Mouse (Mus musculus) CH12.LX (cell line): Measurements from ENCODE around the gene Olfr288. TPM values are rescaled to one million over a fixed set of nuclear protein-coding genes. Genes with fewer than 3 reads are reported as not detected.

Source experiments
- DNase-seq: peaks from one replicate; pipeline ENCODE4 v3.0.0-alpha.2; 2013; ENCODE audit errors: extremely low read depth
- H3K27ac ChIP-seq: 2 replicates; pipeline ENCODE4 v1.5.1; 2012; ENCODE audit warnings: low read depth, mild to moderate bottlenecking, control low read depth, moderate library complexity; ENCODE audit not compliant: insufficient read depth
- H3K27me3 ChIP-seq: replicated peaks from 2 replicates; pipeline ENCODE3; 2012; ENCODE audit warnings: inconsistent platforms
- H3K36me3 ChIP-seq, 2 experiments: replicated peaks in 1 of 2; 2 replicates each; pipeline versions ENCODE3 to v1.6.1; 2012; ENCODE audit warnings: inconsistent platforms in 1 of 2, low read length in 1 of 2, mild to moderate bottlenecking in 1 of 2, mixed read lengths in 1 of 2, moderate library complexity in 1 of 2; ENCODE audit not compliant: control insufficient read depth in 1 of 2, insufficient read depth in 1 of 2
- H3K4me1 ChIP-seq, 2 experiments: 2 replicates each; pipeline ENCODE4 v1.6.1; 2012; ENCODE audit warnings: inconsistent platforms in 1 of 2, moderate library complexity in 1 of 2; ENCODE audit not compliant: insufficient read depth in 2 of 2, control insufficient read depth in 1 of 2
- H3K4me2 ChIP-seq: 2 replicates; pipeline ENCODE4 v1.6.1; 2012; ENCODE audit warnings: low read depth, mild to moderate bottlenecking, control low read depth; ENCODE audit not compliant: poor library complexity, insufficient read depth, severe bottlenecking
- H3K4me3 ChIP-seq, 3 experiments: fragments of 150-350 bp in 1 of 3; sonication (generic) in 1 of 3; replicated peaks in 1 of 3; 2 replicates each; pipeline versions ENCODE3 to v1.5.1; 2011 to 2012; ENCODE audit warnings: low read depth in 2 of 3, low read length in 2 of 3, mild to moderate bottlenecking in 2 of 3, moderate library complexity in 2 of 3, control low read depth in 1 of 3, improper control_type of control experiment in 1 of 3, inconsistent platforms in 1 of 3, mixed read lengths in 1 of 3; ENCODE audit not compliant: poor library complexity in 1 of 3
- H3K79me2 ChIP-seq: replicated peaks from 2 replicates; pipeline ENCODE4 v1.6.1; 2012; ENCODE audit warnings: mild to moderate bottlenecking, moderate library complexity; ENCODE audit not compliant: control insufficient read depth, poor library complexity, insufficient read depth, severe bottlenecking; ENCODE audit errors: extremely low read depth
- H3K9ac ChIP-seq: 2 replicates; pipeline ENCODE4 v1.6.1; 2012; ENCODE audit warnings: low read depth, mild to moderate bottlenecking, control low read depth, moderate library complexity; ENCODE audit not compliant: insufficient read depth
- H3K9me3 ChIP-seq: replicated peaks from 2 replicates; pipeline ENCODE3; 2012; ENCODE audit warnings: low read length, inconsistent platforms, mixed read lengths
- CHD1 ChIP-seq: IDR thresholded peaks from 2 replicates; pipeline ENCODE4 v1.6.1; 2012; ENCODE audit warnings: low read depth, low read length, improper control_type of control experiment, inconsistent platforms
- CTCF ChIP-seq, 2 experiments: IDR thresholded peaks in 1 of 2; conservative IDR thresholded peaks in 1 of 2; 2 replicates each; pipeline ENCODE4 v1.5.1; 2011 to 2012; ENCODE audit warnings: low read depth in 2 of 2, low read length in 2 of 2, improper control_type of control experiment in 1 of 2, inconsistent platforms in 1 of 2, mild to moderate bottlenecking in 1 of 2, moderate library complexity in 1 of 2
- E2F4 ChIP-seq: IDR thresholded peaks from 2 replicates; pipeline ENCODE4 v1.6.1; 2011; ENCODE audit warnings: low read depth, low read length, improper control_type of control experiment; ENCODE audit not compliant: insufficient replicate concordance
- ELF1 ChIP-seq: IDR thresholded peaks from 2 replicates; pipeline ENCODE4 v1.6.1; 2014; ENCODE audit warnings: low read depth, mild to moderate bottlenecking, inconsistent platforms, low read length, improper control_type of control experiment
- EP300 ChIP-seq: IDR thresholded peaks from 2 replicates; pipeline ENCODE4 v1.6.1; 2011; ENCODE audit warnings: low read length, improper control_type of control experiment
- ETS1 ChIP-seq: conservative IDR thresholded peaks from 2 replicates; pipeline ENCODE4 v1.6.1; 2012; ENCODE audit warnings: low read depth, mild to moderate bottlenecking, inconsistent platforms, low read length, improper control_type of control experiment, moderate library complexity
- HCFC1 ChIP-seq: IDR thresholded peaks from 2 replicates; pipeline ENCODE4 v1.6.1; 2012; ENCODE audit warnings: low read depth, mild to moderate bottlenecking, inconsistent platforms, low read length, improper control_type of control experiment
- IRF4 ChIP-seq: IDR thresholded peaks from 2 replicates; pipeline ENCODE4 v1.6.1; 2014; ENCODE audit warnings: low read depth, mild to moderate bottlenecking, inconsistent platforms, low read length, improper control_type of control experiment
- KAT2A ChIP-seq: IDR thresholded peaks from 2 replicates; pipeline ENCODE4 v1.6.1; 2012; ENCODE audit warnings: low read length, improper control_type of control experiment, inconsistent platforms; ENCODE audit not compliant: insufficient replicate concordance
- MAFK ChIP-seq: IDR thresholded peaks from 2 replicates; pipeline ENCODE4 v1.6.1; 2011; ENCODE audit warnings: low read length, improper control_type of control experiment; ENCODE audit not compliant: insufficient replicate concordance
- MAX ChIP-seq: IDR thresholded peaks from 2 replicates; pipeline ENCODE4 v1.6.1; 2011; ENCODE audit warnings: low read length, improper control_type of control experiment
- MEF2A ChIP-seq: IDR thresholded peaks from 2 replicates; pipeline ENCODE4 v1.6.1; 2014; ENCODE audit warnings: low read depth, mild to moderate bottlenecking, inconsistent platforms, low read length, improper control_type of control experiment, borderline replicate concordance
- NELFE ChIP-seq: IDR thresholded peaks from 2 replicates; pipeline ENCODE4 v1.6.1; 2011; ENCODE audit warnings: low read depth, low read length, improper control_type of control experiment
- POLR2A ChIP-seq: IDR thresholded peaks from 2 replicates; pipeline ENCODE4 v1.6.1; 2011; ENCODE audit warnings: low read depth, mild to moderate bottlenecking, improper control_type of control experiment, low read length
- POLR2AphosphoS2 ChIP-seq: IDR thresholded peaks from 2 replicates; pipeline ENCODE4 v1.6.1; 2011; ENCODE audit warnings: low read depth, low read length, improper control_type of control experiment
- RAD21 ChIP-seq: IDR thresholded peaks from 2 replicates; pipeline ENCODE4 v1.6.1; 2011; ENCODE audit warnings: low read depth, mild to moderate bottlenecking, low read length, improper control_type of control experiment, moderate library complexity
- RCOR1 ChIP-seq: conservative IDR thresholded peaks from 2 replicates; pipeline ENCODE4 v1.6.1; 2012; ENCODE audit warnings: low read depth, mild to moderate bottlenecking, inconsistent platforms, low read length, improper control_type of control experiment
- SMC3 ChIP-seq: IDR thresholded peaks from 2 replicates; pipeline ENCODE4 v1.6.1; 2011; ENCODE audit warnings: low read depth, low read length, improper control_type of control experiment
- TBP ChIP-seq: conservative IDR thresholded peaks from 2 replicates; pipeline ENCODE4 v1.6.1; 2011; ENCODE audit warnings: low read depth, low read length, improper control_type of control experiment
- TCF12 ChIP-seq: IDR thresholded peaks from 2 replicates; pipeline ENCODE4 v1.6.1; 2014; ENCODE audit warnings: low read depth, mild to moderate bottlenecking, inconsistent platforms, low read length, improper control_type of control experiment
- UBTF ChIP-seq: IDR thresholded peaks from 2 replicates; pipeline ENCODE4 v1.6.1; 2012; ENCODE audit warnings: low read depth, mild to moderate bottlenecking, inconsistent platforms, low read length, improper control_type of control experiment, moderate library complexity
- USF1 ChIP-seq: IDR thresholded peaks from 2 replicates; pipeline ENCODE4 v1.6.1; 2014; ENCODE audit warnings: low read depth, mild to moderate bottlenecking, inconsistent platforms, low read length, improper control_type of control experiment
- USF2 ChIP-seq: conservative IDR thresholded peaks from 2 replicates; pipeline ENCODE4 v1.6.1; 2011; ENCODE audit warnings: low read depth, low read length, improper control_type of control experiment
- ZC3H11A ChIP-seq: IDR thresholded peaks from 2 replicates; pipeline ENCODE4 v1.6.1; 2012; ENCODE audit warnings: low read depth, mild to moderate bottlenecking, inconsistent platforms, low read length, improper control_type of control experiment
- ZKSCAN1 ChIP-seq: IDR thresholded peaks from 2 replicates; pipeline ENCODE4 v1.6.1; 2012; ENCODE audit warnings: low read depth, inconsistent platforms, low read length, improper control_type of control experiment, borderline replicate concordance
- ZMIZ1 ChIP-seq: IDR thresholded peaks from 2 replicates; pipeline ENCODE4 v1.6.1; 2012; ENCODE audit warnings: low read depth, mild to moderate bottlenecking, inconsistent platforms, low read length, improper control_type of control experiment
- dilution Hi-C: fragments of 300-500 bp; cut with MboI; formaldehyde crosslinking; loops from 2 replicates; pipeline ENCODE4 v1.14.3; 2020; ENCODE audit warnings: low sequenced_read_pairs; ENCODE audit not compliant: extremely low pct_unique_long_range_greater_than_20kb, extremely low pct_ligation_motif_present
- in situ Hi-C: fragments of 300-500 bp; cut with MboI; formaldehyde crosslinking; loops from 3 replicates; pipeline ENCODE4 v1.14.3; 2019; ENCODE audit warnings: low sequenced_read_pairs, low pct_ligation_motif_present, low pct_unique_long_range_greater_than_20kb, mixed read lengths
- polyA plus RNA-seq: library from polyadenylated mRNA; unstranded; fragments of >175 nt; gene quantifications from 2 replicates; pipeline ENCODE4 v1.2.1, GENCODE M21; 2012; ENCODE audit warnings: low read depth; ENCODE audit not compliant: insufficient read length
- total RNA-seq, 2 experiments: library from RNA; depleted of rRNA; stranded (reverse); fragments of 300-350 nt in 1 of 2; fragments of >200 nt in 1 of 2; gene quantifications; 2 replicates each; pipeline ENCODE4 v1.2.3; 2012 to 2014

Olfr288 gene
- total and polyA plus RNA-seq, 3 experiments = not detected

DNA sequence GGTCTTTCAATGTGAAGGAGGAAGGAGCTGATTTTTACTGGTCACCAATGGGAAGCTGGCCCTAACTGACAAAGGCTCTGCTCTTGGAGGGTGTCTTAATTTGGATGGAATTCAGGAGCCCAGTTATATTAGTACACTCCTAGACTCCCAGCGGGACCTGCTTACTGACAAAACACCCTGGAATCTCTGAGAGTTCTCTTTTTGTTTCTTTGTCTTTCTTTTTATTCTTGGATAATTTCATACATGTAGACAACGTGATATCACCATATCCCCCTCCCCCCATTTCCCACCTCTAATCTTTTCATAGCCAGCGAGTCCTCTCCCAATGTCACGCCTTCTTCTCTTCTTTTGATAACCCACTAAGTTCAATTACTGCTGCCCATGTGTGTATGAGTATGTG lies 39.0 kb upstream of the Olfr288 start, which contains the start of gene Olfr286:
TSS of gene Olfr286 (minus strand) at position 101 of the 400 bp plus-strand sequence.
- Histone ChIP-seq H3K36me3 (no peaks in the 10 kb centered on the region), H3K4me3 (no peak within 1 kb of the TSS)
- dilution Hi-C loops = no loop called here

GRCm38 (mm10) chr15:98226096-98226495 lies 30.8 kb upstream of the Olfr288 start:
- 0 out of 2 replicates have a peak overlapping the region, but pooled peaks have one; percentile 16 for H3K4me2 ChIP-seq
- H3K27me3 ChIP-seq = peaks cover 58% of the 10 kb centered on the region
- peaks cover 3 to 11% of the 10 kb centered on the region in 2 experiments; a peak in 3 of 4 replicates for H3K4me1 ChIP-seq
- H3K9me3 ChIP-seq = no peaks in the 10 kb centered on the region
- H3K27ac ChIP-seq = no peak overlapping the region
- dilution Hi-C loops = no loop called here
- in situ Hi-C loops = no loop called here
- no peak overlapping the region for H3K9ac ChIP-seq
- peak overlapping the region; percentile 27 to 61 (median 39) for H3K4me3 ChIP-seq
- no peak for DNase-seq
- TF ChIP-seq EP300 = 0 out of 2 replicates have a peak, but pooled peaks have one; percentile 3
- no peak for TF ChIP-seq IRF4
- no peaks in the 10 kb centered on the region for H3K79me2 ChIP-seq
- no peaks in the 10 kb centered on the region for H3K36me3 ChIP-seq

More for the DNA sequence above, 39.0 kb upstream of the Olfr288 start, which contains the start of gene Olfr286:
- H3K9ac ChIP-seq = no peak within 1 kb of the TSS
- no peak for TF ChIP-seq USF2
- TF ChIP-seq USF1 = no peak
- TF ChIP-seq MAFK = no peak
- TF ChIP-seq CHD1 = no peak
- TF ChIP-seq SMC3 = no peak
- TF ChIP-seq CTCF (conservative IDR thresholded peaks at IDR 0.05 in 1 of 2, IDR thresholded peaks at IDR 0.05 in 1 of 2; ENCODE audit: low read depth in 2 of 2, low read length in 2 of 2) = no peak
- TF ChIP-seq MEF2A = no peak
- TF ChIP-seq RAD21 = no peak
- TF ChIP-seq UBTF = no peak
- no peak for TF ChIP-seq MAX
- H3K9me3 ChIP-seq = peaks cover 6% of the 10 kb centered on the region
- no peak for DNase-seq
- in situ Hi-C loops = no loop called here
- H3K79me2 ChIP-seq = no peaks in the 10 kb centered on the region
- no peak within 1 kb of the TSS for H3K4me2 ChIP-seq
- peaks cover 80% of the 10 kb centered on the region for H3K27me3 ChIP-seq
- no peaks in the 10 kb centered on the region for H3K4me1 ChIP-seq
- no peak within 1 kb of the TSS for H3K27ac ChIP-seq

- DNase-seq = peak; percentile 63
- Histone ChIP-seq H3K4me3 (peak overlapping the region; percentile 27 to 61 (median 39)), H3K27me3 (peaks cover 56% of the 10 kb centered on the region), H3K9ac (no peak overlapping the region), H3K4me1 (peaks cover 6 to 11% of the 10 kb centered on the region in 2 experiments; a peak in 3 of 4 replicates), H3K9me3 (no peaks in the 10 kb centered on the region), H3K27ac (no peak overlapping the region), H3K4me2 (peak overlapping the region; percentile 6; the same call in 1 of the 2 replicates), H3K79me2 (no peaks in the 10 kb centered on the region), H3K36me3 (no peaks in the 10 kb centered on the region)
- in situ Hi-C loops = no loop called here
- dilution Hi-C loops = no loop called here
- TF ChIP-seq ZMIZ1 (peak; percentile 34; the same call in 1 of the 2 replicates), TBP (0 out of 2 replicates have a peak, but pooled peaks have one; percentile 21), USF1 (no peak), ZKSCAN1 (no peak), POLR2AphosphoS2 (no peak), RCOR1 (no peak), CTCF (conservative IDR thresholded peaks at IDR 0.05 in 1 of 2, IDR thresholded peaks at IDR 0.05 in 1 of 2; ENCODE audit: low read depth in 2 of 2, low read length in 2 of 2) (no peak), UBTF (no peak), TCF12 (no peak), E2F4 (no peak), HCFC1 (no peak), ETS1 (no peak), CHD1 (no peak), KAT2A (no peak), ELF1 (peak; percentile 54; the same call in 1 of the 2 replicates), MAFK (no peak), EP300 (no peak), POLR2A (peak; percentile 53; the same call in 1 of the 2 replicates), NELFE (peak; percentile 59; the same call in 1 of the 2 replicates), ZC3H11A (no peak)
Measured at GRCm38 (mm10) chr15:98225610-98226009, 30.3 kb upstream of the Olfr288 start.
